Mouse (Mus musculus) neural tube, embryonic 11.5 days (tissue): ENCODE data around the gene Cdipt. TPM values are rescaled to one million over a fixed set of nuclear protein-coding genes. Genes with fewer than 3 reads are reported as not detected.

ENCODE experiments used
- polyA plus RNA-seq: library from polyadenylated mRNA; unstranded; fragments of >200 nt; fragmentation: Nextera tagmentation; extraction: Ambion mirVana; gene quantifications from 2 replicates; pipeline ENCODE4 v1.2.1, GENCODE M21; 2014

Gene Cdipt
- polyA plus RNA-seq, 1 experiment from 2014 or later = 80.3 TPM

Other genes with a start within 250 kb of the Cdipt start
- 55.3 and 58.0 TPM in 2 replicates for gene Mapk3, start 216.3 kb upstream of the Cdipt start, polyA plus RNA-seq
- 1.2 and 1.5 TPM in 2 replicates for gene Gdpd3, start 209.6 kb upstream of the Cdipt start, polyA plus RNA-seq
- 115 and 121 TPM in 2 replicates for gene Ypel3, start 199.0 kb upstream of the Cdipt start, polyA plus RNA-seq
- gene Tbx6, start 194.4 kb upstream of the Cdipt start, polyA plus RNA-seq = 0.38 and 0.64 TPM in 2 replicates
- gene Ppp4c, start 183.4 kb upstream of the Cdipt start, polyA plus RNA-seq = 318 and 344 TPM in 2 replicates
- 14.3 and 14.4 TPM in 2 replicates for gene Fam57b, start 178.2 kb upstream of the Cdipt start, polyA plus RNA-seq
- not detected in 2 replicates for gene 4930451I11Rik, start 144.3 kb upstream of the Cdipt start, polyA plus RNA-seq
- gene Doc2a, start 128.5 kb upstream of the Cdipt start, polyA plus RNA-seq = 4.4 and 5.6 TPM in 2 replicates
- 21.0 and 23.4 TPM in 2 replicates for gene Hirip3, start 113.9 kb upstream of the Cdipt start, polyA plus RNA-seq
- gene Ino80e, start 113.5 kb upstream of the Cdipt start, polyA plus RNA-seq = 91.8 and 96.3 TPM in 2 replicates
- gene Taok2, start 91.2 kb upstream of the Cdipt start, polyA plus RNA-seq = 33.2 and 34.0 TPM in 2 replicates
- gene Tmem219, start 53.0 kb upstream of the Cdipt start, polyA plus RNA-seq = 19.7 and 20.0 TPM in 2 replicates
- gene Kctd13, start 47.0 kb upstream of the Cdipt start, polyA plus RNA-seq = 33.4 and 35.6 TPM in 2 replicates
- gene Asphd1, start 26.3 kb upstream of the Cdipt start, polyA plus RNA-seq = 0.82 and 0.87 TPM in 2 replicates
- gene Sez6l2, start 25.4 kb upstream of the Cdipt start, polyA plus RNA-seq = 10.0 and 13.5 TPM in 2 replicates
- gene Cdiptos, start 184 bp downstream of the Cdipt start, polyA plus RNA-seq = 0.47 and 1.1 TPM in 2 replicates
- gene Mvp, start 38.7 kb downstream of the Cdipt start, polyA plus RNA-seq = 3.0 and 4.2 TPM in 2 replicates
- gene Pagr1b, start 40.6 kb downstream of the Cdipt start, polyA plus RNA-seq = 1.1 TPM in 1 of 2 replicates, not detected in the other
- 99.6 and 105 TPM in 2 replicates for gene Pagr1a, start 41.4 kb downstream of the Cdipt start, polyA plus RNA-seq
- 14.3 and 19.4 TPM in 2 replicates for gene Gm42742, start 45.2 kb downstream of the Cdipt start, polyA plus RNA-seq
- 6.2 and 6.9 TPM in 2 replicates for gene Prrt2, start 45.3 kb downstream of the Cdipt start, polyA plus RNA-seq
- 90.8 and 94.5 TPM in 2 replicates for gene Maz, start 51.1 kb downstream of the Cdipt start, polyA plus RNA-seq
- gene Kif22, start 66.6 kb downstream of the Cdipt start, polyA plus RNA-seq = 156 and 168 TPM in 2 replicates
- not detected in 2 replicates for gene Zg16, start 111.4 kb downstream of the Cdipt start, polyA plus RNA-seq
- 1.0 and 1.1 TPM in 2 replicates for gene AI467606, start 115.4 kb downstream of the Cdipt start, polyA plus RNA-seq
- gene Qprt, start 146.3 kb downstream of the Cdipt start, polyA plus RNA-seq = 1.8 and 2.0 TPM in 2 replicates
- gene Spn, start 161.9 kb downstream of the Cdipt start, polyA plus RNA-seq = 0.27 TPM in 1 of 2 replicates, not detected in the other
- gene Cd2bp2, start 220.1 kb downstream of the Cdipt start, polyA plus RNA-seq = 91.6 and 92.0 TPM in 2 replicates
- gene Tbc1d10b, start 232.6 kb downstream of the Cdipt start, polyA plus RNA-seq = 23.9 and 28.8 TPM in 2 replicates
- gene Mylpf, start 233.0 kb downstream of the Cdipt start, polyA plus RNA-seq = 87.1 and 113 TPM in 2 replicates